Mouse (Mus musculus) bone marrow macrophage, adult 2 months (primary cell): ENCODE results near the gene Zfp618.

Source experiments
- CTCF ChIP-seq: IDR thresholded peaks from 2 replicates; pipeline ENCODE4 v1.5.1; 2012; ENCODE audit warnings: low read depth, mild to moderate bottlenecking, low read length, moderate library complexity
- POLR2A ChIP-seq: IDR thresholded peaks from 2 replicates; pipeline ENCODE4 v1.6.1; 2012; ENCODE audit warnings: mild to moderate bottlenecking, low read depth, low read length, borderline replicate concordance

DNA sequence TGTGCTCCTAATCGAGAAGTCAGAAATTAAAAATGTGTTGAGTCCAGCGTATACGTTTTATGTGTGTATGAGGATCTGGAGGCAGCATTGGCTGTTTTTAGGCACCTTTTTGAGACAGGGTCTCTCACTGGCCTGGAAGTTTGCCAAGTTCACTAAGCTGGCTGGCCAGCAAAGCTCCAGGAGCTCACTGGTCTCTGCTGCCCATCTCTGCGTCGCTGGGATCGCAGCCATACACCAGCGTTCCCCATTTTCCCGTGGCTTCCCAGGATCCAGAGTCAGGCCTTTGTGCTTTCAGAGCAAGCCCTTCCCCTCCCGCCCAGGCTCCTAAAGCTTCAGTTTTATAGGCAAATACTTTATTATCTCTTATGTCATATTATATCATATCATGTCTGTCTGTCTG lies 42.8 kb downstream of the Zfp618 start:
- no peak for TF ChIP-seq POLR2A
- no peak for TF ChIP-seq CTCF
